ENCODE assay signal across 7 mouse cellular contexts in the genomic region with DNA sequence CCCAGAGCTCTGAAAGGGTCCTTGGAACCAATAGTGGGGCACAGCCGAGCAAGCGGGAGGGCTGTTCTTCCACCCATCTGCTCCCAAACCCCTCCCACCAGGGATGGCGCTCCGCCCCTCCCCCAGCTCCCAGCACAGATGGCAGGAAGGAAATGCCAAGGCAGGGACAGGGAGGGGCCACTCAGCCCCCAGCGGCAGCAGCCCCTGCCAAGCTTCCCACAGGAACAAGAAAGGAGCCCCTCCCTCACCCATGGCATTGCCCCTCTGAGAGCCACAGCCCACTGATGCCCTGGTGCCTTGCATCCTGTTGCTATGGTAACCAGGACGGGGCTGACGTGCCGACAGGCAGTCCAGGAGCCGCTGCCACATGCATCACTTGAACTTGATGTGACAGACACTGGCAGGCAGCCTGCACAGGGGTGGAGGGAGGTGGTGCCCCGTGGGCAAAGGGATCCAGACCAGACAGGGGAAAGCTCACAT. TPM values are rescaled to one million over a fixed set of nuclear protein-coding genes. Genes with fewer than 3 reads are reported as not detected.
A peak's percentile ranks its signal among the peaks of the same experiment; 100 is the strongest.
DNase-seq lines count a peak whose midpoint lies in the region; ATAC-seq and TF ChIP-seq lines count a peak whose summit lies in the region.

No protein-coding gene starts in this region.

- peak overlapping the region; percentile 41 for H3K4me2 ChIP-seq in forebrain, embryonic 11.5 days (ENCODE audit: low read depth, low read length, severe bottlenecking)
- H3K4me2 ChIP-seq in hindbrain, embryonic 16.5 days (ENCODE audit: low read length), result peak overlapping the region; percentile 28
- H3K4me2 ChIP-seq in limb, embryonic 14.5 days (replicated peaks; ENCODE audit: low read depth, low read length, severe bottlenecking), result 0 out of 2 replicates have a peak overlapping the region, but pooled peaks have one; percentile 13

- no peaks in the 10 kb centered on the region for H3K36me3 ChIP-seq in forebrain, embryonic 11.5 days (ENCODE audit: control insufficient read depth, insufficient read depth, low read length)
- no peaks in the 10 kb centered on the region for H3K36me3 ChIP-seq in hindbrain, embryonic 16.5 days (ENCODE audit: control insufficient read depth, insufficient read depth, low read length)
- no peaks in the 10 kb centered on the region for H3K36me3 ChIP-seq in limb, embryonic 14.5 days (ENCODE audit: control insufficient read depth, insufficient read depth, low read length)

- H3K27me3 ChIP-seq in forebrain, embryonic 11.5 days (ENCODE audit: control insufficient read depth, insufficient read depth, low read length), result no peaks in the 10 kb centered on the region
- H3K27me3 ChIP-seq in hindbrain, embryonic 16.5 days (replicated peaks; ENCODE audit: control insufficient read depth, insufficient read depth, low read length), result no peaks in the 10 kb centered on the region
- H3K27me3 ChIP-seq in limb, embryonic 14.5 days (ENCODE audit: control insufficient read depth, insufficient read depth, low read length), result no peaks in the 10 kb centered on the region

- peak; percentile 86 for ATAC-seq in forebrain, embryonic 11.5 days (replicated peaks; ENCODE audit: low FRiP score)
- peak; percentile 90 for ATAC-seq in hindbrain, embryonic 16.5 days
- ATAC-seq in limb, embryonic 14.5 days (ENCODE audit: low FRiP score, low read depth), result peak; percentile 38; the same call in 1 of the 2 replicates

- peaks cover 20% of the 10 kb centered on the region for H3K4me1 ChIP-seq in forebrain, embryonic 11.5 days (replicated peaks; ENCODE audit: control insufficient read depth, insufficient read depth, low read length)
- H3K4me1 ChIP-seq in hindbrain, embryonic 16.5 days (ENCODE audit: control insufficient read depth, insufficient read depth, low read depth, low read length), result peaks cover 38% of the 10 kb centered on the region
- H3K4me1 ChIP-seq in limb, embryonic 14.5 days (ENCODE audit: control insufficient read depth, insufficient read depth, low read length), result peaks cover 8% of the 10 kb centered on the region

- no peaks in the 10 kb centered on the region for H3K9me3 ChIP-seq in forebrain, embryonic 11.5 days (ENCODE audit: control insufficient read depth, low read length)
- no peaks in the 10 kb centered on the region for H3K9me3 ChIP-seq in hindbrain, embryonic 16.5 days (ENCODE audit: control insufficient read depth, low read length)
- H3K9me3 ChIP-seq in limb, embryonic 14.5 days (ENCODE audit: control insufficient read depth, low read length), result no peaks in the 10 kb centered on the region

- WGBS in forebrain, embryonic 11.5 days, result 4% methylated on average over 10 of the region's 10 CpGs
- WGBS in hindbrain, embryonic 16.5 days, result under 1% methylated on average over 10 of the region's 10 CpGs
- 0% methylated on average over 8 of the region's 10 CpGs for WGBS in limb, embryonic 14.5 days

- 0 out of 2 replicates have a peak overlapping the region, but pooled peaks have one; percentile 18 for H3K27ac ChIP-seq in forebrain, embryonic 11.5 days (ENCODE audit: low read depth, low read length)
- H3K27ac ChIP-seq in hindbrain, embryonic 16.5 days (ENCODE audit: low read depth, low read length), result peak overlapping the region; percentile 62
- no peak overlapping the region for H3K27ac ChIP-seq in limb, embryonic 14.5 days (replicated peaks; ENCODE audit: low read depth, low read length)

- DNase-seq in 3T3-L1 (ENCODE audit: low read depth, low spot score), result peak; percentile 10
- DNase-seq in ZHBTc4 (ENCODE audit: low read depth, low spot score), result peak; percentile 33
- peak; percentile 82 for DNase-seq in forebrain, embryonic 11.5 days (ENCODE audit: low spot score)
- DNase-seq in limb, embryonic 14.5 days (ENCODE audit: low spot score), result no peak
- DNase-seq in retina, embryonic 14.5 days (ENCODE audit: low spot score), result peak; percentile 80
- no peak for DNase-seq in spleen, postnatal 14 days (ENCODE audit: low spot score in 2 of 2)

- H3K4me3 ChIP-seq in forebrain, embryonic 11.5 days (ENCODE audit: low read depth, low read length), result peak overlapping the region; percentile 19
- H3K4me3 ChIP-seq in hindbrain, embryonic 16.5 days (ENCODE audit: low read length), result no peak overlapping the region
- H3K4me3 ChIP-seq in limb, embryonic 14.5 days (replicated peaks; ENCODE audit: low read length), result no peak overlapping the region

- TF ChIP-seq POLR2A in limb, embryonic 14.5 days (IDR thresholded peaks at IDR 0.05; ENCODE audit: borderline replicate concordance, extremely low read depth, insufficient read depth, insufficient read length), result no peak

- 0 out of 2 replicates have a peak overlapping the region, but pooled peaks have one; percentile 27 for H3K9ac ChIP-seq in forebrain, embryonic 11.5 days (ENCODE audit: low read length)
- peak overlapping the region; percentile 4; the same call in 1 of the 2 replicates for H3K9ac ChIP-seq in hindbrain, embryonic 16.5 days (ENCODE audit: low read depth, low read length)
- no peak overlapping the region for H3K9ac ChIP-seq in limb, embryonic 14.5 days (ENCODE audit: low read depth, low read length, severe bottlenecking)

RNA-seq across cellular contexts. Expression of a gene that starts 44.3 kb away (rescaled TPM):
- 0.39 and 1.1 TPM in 2 replicates for polyA plus RNA-seq in forebrain, embryonic 11.5 days (2014; fragmentation: Nextera tagmentation; extraction: Ambion mirVana)
- polyA plus RNA-seq in hindbrain, embryonic 16.5 days (2015; fragmentation: Nextera tagmentation; extraction: Ambion mirVana), result 0.85 and 1.1 TPM in 2 replicates
- 2.0 and 2.8 TPM in 2 replicates for polyA plus RNA-seq in limb, embryonic 14.5 days (2012; rRNA removed)
- 0.29 and 0.48 TPM in 2 replicates for polyA plus RNA-seq in limb, embryonic 14.5 days (2014; fragmentation: Nextera tagmentation; extraction: Ambion mirVana)

Comparison
In these comparisons a context has a peak if more than half of its experiments do, and no peak if none do; other contexts are left out.
1. DNase-seq: peak in 3T3-L1 (single experiment), ZHBTc4 (single experiment), forebrain, embryonic 11.5 days (single experiment) and retina, embryonic 14.5 days (single experiment); none in limb, embryonic 14.5 days (single experiment) and spleen, postnatal 14 days (0 of 2).
2. ATAC-seq: peak in every context shown above with its lines; median percentile 90 in hindbrain, embryonic 16.5 days; 86 in forebrain, embryonic 11.5 days; 38 in limb, embryonic 14.5 days.
3. Peak in every context shown above with its lines, with median percentiles within 50 percentile points of each other: H3K4me2 ChIP-seq.